Mouse (Mus musculus) urinary bladder, adult 18-20 months (tissue): ENCODE data around the gene Slc35d2.

Experiments used
- DNase-seq, 2 experiments: peaks; one replicate each; pipeline ENCODE4 v3.0.0; 2022; ENCODE audit warnings: low spot score in 2 of 2, mixed read lengths in 2 of 2

The Slc35d2 gene

DNA sequence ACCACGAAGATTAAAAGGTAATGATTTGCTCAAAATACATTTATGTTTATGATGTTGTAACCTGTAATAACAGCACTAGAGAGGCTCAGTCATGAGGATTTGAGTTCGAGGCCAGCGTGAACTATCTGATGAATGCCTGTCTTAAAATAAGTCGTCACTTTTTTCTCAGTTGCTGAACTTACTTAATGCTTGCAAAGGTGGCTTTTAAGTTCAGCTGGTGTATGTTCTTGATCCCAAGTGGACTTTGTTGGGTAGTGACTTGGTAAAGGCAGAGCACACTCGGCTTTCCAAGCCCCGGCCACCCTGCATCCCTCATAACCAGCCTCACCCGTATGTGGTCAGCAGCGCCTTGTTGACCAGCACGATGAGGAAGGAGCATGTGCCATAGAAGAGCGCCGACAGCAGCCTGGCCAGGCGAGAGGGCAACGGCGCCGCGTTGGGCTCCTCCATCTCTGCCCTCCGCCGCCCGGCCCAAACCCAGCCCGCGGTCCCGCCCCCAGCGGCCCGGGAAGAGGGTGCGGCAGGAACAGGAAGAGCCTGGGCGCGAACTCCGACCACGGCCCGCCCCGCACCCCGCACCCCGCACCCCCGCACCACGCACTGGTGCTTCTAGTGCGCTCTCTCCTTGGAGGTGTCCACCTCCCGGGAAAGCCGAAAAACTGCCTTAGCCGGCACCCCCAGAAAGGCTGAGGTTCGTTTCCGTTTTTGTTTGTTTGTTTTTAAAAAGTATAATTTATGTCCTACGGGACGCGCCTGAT lies at the start of gene Slc35d2:
TSS of gene Slc35d2 (minus strand) at position 511 of the 758 bp plus-strand sequence.
- peak; percentile 70 to 77 for DNase-seq

DNA sequence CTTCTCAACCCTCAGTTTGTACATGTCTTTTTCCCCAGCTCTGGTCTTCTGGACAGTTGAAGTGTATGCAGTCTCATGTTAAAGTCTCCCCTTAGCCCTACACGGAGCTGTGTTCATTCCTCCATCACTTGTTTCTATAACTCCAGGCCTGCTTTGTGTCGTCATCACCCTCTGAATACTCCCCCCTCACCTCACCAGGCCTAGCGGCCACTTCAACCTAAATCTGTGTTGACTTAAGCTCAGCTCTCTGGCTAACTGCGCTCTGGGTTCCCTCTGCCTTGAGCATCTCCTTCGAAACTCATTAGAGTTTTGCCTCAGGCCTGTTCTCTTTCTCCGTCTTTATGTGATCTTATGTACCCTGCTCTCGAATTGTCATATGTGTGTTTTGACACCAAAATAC lies 48.8 kb upstream of the Slc35d2 start:
- no peak for DNase-seq

DNA sequence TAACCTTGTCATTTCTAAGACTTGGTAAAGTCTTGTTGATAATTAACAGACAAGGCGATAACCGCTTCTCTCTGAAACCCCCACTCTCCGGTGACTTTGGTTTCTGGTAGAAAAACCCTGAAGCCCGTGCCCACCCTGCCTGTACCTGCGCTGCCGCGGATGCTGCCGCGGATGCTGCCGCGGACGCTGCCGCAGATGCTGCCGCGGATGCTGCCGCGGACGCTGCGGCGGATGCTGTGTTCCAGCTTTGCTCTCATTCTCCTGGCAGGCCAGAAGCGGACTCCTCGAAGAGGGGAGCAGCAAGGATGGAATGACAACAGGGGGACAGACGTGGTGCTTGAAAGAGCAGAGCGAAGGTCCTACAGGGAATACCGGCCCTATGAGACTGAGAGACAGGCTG lies 40.6 kb upstream of the Slc35d2 start:
- no peak for DNase-seq

DNA sequence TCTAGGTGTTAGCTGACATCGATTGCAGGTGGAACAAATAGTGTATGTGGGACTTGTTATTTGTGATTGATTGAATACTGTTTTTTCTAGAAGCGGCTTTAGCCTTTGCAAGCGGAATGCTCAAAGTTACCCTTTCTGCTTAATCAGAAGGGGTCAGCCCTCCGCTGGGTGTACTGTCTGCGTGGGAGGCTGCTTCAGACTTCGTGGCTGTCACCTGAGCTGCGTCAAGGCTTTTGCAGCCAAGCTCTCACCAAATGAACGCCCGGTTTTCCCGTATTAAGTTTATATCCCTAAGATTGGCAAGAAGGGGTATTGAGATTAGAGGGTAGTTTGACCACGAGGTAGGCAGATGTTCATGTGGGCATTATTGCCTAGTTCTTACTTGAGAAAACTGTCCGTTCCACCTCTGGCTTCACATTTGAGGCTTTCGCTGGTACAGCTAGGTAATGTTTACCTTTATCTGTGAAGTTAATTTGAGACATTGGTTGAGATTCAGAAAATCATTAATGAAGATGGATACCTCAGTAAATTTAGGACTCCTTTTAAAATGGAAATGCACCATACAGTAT lies 34.1 kb upstream of the Slc35d2 start:
- no peak for DNase-seq

DNA sequence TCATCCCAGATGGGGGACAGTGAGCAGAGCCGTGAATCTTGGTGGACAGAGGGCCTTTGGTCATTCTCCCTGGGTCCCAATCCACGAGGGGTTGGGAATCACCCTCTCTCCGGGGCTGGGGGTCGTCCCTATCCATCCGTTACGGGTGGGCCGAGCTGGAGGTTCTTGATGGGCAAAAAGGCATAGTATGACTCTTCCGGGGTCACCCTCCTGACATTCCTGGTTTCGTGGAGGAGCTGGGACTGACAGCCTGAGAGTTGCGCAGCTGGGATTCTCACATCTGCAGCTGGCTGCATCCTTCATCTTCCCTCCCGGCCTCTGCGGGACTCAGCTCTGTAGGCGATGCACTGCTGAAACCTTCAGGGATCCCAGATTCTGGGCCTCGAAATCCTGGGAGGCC lies 33.5 kb upstream of the Slc35d2 start:
- DNase-seq: no peak

DNA sequence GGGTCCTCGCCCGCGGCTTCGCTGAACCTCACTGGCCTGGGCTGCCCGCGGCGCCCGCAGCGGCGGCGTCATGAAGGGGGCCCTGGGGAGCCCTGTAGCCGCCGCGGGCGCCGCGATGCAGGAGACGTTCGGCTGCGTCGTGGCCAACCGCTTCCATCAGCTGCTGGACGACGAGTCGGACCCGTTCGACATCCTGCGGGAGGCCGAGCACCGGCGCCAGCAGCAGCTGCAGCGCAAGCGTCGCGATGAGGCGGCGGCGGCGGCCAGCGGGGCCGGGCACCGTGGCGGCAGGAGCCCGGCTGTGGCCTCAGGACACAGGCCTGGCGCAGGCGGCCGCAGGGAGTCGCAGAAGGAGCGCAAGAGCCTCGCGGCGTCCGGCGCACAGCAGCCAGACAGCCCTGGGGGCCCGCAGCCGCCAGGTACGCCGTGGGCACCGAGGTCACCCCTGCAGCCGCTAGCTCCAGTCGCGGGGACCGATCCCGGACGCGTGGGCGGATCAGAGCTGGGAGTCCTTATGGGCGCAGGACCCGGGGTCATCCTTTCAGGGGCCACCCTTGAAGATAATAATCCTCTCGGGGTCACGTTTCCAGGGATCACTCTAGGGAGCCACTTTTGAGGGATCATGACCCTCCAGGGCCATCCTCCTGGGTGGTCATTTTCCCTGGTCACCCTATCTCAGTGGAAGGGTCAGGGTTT lies 32.9 kb upstream of the Slc35d2 start:
- DNase-seq: no peak

DNA sequence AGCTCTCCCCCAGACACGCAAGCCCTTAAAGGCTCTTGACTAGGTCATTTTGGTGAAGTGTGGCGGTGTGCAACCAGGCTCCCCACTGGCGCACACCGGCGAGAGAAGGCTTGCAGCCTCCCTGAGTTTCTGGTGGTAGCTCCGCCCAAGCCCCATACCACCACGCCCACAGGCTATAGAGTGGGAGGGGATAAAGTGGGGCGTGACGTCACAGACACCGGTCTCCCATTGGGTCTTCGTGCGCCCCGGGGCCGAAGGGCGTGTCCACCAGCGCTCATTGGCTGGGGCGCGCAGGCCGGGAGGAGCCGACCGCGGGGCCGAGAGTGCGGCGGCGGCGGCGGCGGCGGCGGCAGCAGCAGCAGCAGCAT lies 32.4 kb upstream of the Slc35d2 start, which contains the start of gene Habp4:
TSS of gene Habp4 (plus strand) at position 277 of the 368 bp plus-strand sequence.
- peak; percentile 93 to 98 for DNase-seq

DNA sequence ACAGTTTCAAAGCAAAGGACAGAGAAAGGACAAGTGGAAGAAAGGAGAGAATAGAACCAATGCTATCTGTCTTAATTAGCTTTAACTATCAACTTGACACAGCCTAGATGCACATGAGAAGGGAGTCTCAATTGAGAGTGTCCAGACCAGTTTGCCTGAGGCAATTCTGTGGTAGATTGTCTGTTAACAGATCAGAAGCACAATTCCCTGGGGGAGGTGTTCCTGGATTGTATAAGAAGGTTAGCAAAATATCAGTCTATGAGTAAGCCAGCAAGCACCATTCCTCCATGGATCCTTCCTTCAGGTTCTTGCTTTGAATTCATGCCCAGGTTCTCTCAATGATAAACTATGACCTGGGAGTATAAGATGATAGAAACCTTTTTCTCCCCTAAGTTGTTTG lies 27.8 kb upstream of the Slc35d2 start:
- DNase-seq: no peak

DNA sequence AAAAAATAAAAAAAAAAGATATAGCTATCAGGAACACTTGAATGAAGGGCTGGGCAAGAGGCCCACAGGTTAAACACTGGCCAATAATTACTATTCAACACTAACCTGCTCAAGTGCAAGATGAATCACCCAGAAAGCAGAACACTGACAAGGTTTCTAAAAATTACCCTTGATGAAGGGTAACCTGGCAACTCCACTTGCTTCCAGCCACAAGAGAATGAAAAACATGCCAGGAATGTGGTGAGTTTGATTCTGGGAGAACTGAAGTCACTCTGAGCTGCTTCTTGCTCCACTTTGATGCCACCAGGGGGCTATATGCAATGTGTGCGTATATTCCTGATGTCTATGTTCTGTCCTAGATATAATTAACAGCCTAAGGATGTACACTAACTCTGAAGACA lies 26.0 kb upstream of the Slc35d2 start:
- no peak for DNase-seq

DNA sequence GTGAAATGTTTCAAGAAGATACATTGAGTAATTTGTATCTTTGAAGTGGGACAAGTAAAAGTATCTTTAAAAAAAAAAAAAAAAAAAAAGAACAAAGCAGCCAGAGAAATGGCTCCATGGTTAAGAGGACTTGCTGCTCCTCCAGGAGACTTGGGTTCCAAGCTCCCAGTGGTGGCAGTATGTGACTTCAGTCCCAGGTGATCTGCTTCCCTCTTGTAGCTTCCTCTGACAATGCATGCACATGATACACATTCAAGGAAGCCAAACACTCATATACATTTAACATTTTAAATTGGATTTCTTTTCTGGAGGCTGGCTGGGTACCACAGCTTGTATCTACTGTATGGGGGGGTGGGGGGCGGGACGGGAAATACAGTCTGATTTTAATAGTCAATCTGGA lies 25.5 kb upstream of the Slc35d2 start:
- no peak for DNase-seq

DNA sequence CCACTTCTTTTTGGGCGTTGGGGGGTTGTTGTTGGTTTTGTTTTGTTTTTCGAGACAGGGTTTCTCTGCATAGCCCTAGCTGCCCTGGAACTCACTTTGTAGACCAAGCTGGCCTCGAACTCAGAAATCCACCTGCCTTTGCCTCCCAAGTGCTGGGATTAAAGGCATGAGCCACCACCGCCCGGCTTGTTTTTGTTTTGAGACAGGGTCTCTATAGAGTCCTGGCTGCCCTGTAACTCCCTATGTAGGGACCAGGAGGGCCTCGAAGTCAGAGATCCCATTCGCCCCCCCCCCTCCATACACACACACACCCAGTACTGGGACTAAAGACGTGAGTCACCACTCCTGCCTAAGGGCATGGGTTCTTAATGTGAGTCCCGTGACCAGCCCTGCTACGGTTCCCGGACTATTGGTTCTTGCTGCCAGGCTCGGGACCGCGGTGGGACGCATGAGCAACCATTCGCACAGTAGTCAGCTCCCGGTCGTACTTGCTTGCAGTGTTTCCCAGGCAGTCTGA lies 24.6 kb upstream of the Slc35d2 start:
- DNase-seq: peak; percentile 53 to 57

DNA sequence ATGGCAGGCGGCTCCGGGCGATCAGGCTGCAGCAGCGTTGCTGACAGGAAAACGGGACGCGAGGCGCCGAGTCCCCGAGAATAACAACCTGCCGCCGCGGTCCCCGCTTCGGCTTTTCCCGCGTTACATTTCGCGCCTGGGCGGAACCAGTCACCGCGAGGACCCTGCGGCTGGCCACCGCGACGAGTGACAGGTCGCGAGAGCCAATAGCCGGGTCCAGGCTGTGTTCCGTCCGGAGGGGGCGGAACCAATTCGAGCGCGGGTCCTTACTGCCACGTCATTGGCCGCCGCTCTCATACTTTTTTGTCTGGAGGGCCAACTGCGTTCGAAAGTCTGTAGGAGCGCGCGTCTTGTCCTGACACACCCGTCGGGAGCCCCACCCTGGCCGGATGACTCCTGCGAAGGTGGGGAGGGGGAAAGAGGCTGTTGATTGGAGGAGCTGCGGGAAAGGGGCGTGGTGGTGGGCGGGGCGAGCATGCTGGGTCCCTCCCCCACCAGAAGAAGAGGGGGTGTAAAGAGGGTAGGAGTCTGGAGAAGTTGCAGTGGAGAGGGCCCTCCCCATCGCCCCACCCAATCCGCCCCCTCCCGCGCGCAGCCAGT lies 24.0 kb upstream of the Slc35d2 start, which contains the start of gene Zfp367:
TSS of gene Zfp367 (minus strand) at position 120 of the 600 bp plus-strand sequence.
- DNase-seq: peak; percentile 90 to 99

DNA sequence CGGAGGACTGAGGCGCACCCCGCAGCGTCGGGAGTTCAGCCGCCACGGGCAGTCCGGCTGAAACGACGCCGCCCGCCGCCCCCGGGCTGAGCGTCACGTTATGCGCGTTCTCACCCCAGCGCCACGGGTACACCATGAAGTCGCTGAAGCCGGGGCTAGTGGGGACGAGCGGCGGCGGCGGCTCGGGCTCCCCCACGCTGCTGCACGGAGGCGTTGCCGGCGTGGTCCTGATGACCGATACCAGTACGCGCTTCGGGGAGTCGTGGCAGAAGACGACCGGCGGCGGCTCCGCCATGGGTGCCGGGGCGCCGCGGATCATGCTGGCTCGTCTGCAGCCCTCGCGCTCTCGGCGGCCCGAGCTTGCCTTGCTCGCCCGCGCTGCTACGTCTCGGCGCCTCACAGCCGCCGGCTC lies 23.5 kb upstream of the Slc35d2 start:
- no peak for DNase-seq

DNA sequence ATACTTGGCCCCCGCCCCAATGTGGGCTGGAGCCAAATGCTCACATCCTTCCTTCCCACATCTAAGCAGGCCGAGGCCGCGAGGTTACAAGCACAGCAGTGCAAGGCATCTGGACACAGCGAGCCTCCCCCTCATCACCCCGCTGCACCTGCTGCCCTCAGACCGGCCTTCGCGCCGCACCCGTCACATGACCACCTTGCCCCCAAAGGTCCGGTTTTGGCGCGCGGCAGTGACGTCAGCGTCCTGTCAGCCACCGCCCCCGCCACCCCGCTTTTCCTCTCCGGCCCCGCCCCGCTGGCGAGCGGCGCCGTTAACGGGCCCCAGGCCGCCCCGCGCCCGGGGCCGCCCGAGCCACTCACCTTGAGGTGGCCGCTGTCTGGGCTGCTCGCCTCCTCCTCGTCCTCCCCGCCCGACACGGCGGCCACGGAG lies 23.1 kb upstream of the Slc35d2 start:
- DNase-seq: peak; percentile 75 to 78

DNA sequence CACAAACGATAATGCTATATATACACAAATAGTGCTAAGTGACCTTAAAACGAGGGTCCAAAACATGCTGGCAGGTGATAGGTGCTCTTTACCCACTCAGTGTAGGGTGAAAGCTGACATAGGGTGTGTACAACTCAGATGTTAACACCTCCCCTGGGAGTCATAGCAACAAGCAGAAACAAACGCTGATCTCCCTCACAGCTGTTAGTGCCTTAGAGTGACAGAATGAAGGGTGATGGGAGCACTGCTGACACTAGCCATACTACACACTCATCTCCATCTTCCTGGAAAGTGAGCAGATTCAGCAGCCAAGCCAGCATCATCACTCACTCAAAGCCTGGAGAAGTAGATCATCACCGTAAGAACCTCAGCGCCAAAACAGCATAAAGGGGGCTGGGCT lies 21.0 kb upstream of the Slc35d2 start:
- no peak for DNase-seq

DNA sequence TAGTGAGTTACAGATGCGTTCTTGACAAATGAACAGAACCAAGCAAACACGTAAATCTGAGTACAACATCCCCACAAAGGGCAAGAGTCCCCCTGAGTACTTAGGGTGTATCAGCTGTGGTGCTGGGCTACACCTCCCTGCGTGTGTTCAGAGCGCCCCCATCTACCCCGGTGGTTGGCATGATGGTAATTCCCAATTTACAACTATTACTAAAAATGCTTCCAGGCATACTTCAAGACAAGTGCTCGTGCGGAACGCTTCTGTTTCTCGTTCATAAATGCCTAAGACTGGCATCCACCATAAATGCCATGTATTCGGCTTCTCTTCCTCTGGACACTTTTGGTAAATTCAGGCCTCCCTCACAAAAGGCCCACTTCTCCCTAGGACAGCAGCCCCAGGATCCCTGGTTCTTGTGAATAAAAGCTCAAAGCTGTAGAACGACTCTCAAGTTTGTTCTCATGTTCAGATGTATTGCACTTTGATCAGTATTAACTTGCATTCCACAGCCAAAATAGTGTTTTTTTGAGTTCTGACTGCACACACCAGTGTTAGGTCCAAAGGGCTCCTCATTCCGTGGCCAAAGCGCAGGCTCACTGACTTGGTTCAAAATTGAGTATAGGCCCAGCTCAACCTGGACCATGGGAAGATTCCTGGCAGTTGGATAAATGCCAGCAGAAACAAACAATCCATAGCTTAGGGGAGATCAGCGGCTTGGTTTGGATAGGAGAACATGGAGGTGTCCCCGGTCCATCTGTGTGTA lies 628 bp upstream of the Slc35d2 start:
- DNase-seq: peak in 1 of 2 experiments; percentile 50

DNA sequence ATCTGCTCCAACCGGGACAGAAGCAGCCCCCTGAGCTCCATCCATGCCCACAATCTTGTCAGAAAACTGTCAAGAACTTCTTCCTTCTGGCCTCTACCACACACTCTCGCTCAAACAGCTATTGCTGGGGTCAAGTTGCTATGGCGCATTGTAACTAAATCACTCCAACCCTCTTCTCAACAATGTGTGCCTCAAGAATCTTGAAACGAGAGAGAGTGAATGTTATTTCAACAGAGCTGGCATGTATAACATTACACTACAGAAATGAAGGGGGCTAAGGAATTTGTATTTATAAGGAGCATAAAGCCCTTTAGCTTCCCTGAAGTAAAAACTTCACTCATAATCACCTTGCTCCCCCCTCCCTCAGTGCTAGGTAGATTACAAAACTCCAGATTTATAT lies 2.9 kb downstream of the Slc35d2 start:
- no peak for DNase-seq

DNA sequence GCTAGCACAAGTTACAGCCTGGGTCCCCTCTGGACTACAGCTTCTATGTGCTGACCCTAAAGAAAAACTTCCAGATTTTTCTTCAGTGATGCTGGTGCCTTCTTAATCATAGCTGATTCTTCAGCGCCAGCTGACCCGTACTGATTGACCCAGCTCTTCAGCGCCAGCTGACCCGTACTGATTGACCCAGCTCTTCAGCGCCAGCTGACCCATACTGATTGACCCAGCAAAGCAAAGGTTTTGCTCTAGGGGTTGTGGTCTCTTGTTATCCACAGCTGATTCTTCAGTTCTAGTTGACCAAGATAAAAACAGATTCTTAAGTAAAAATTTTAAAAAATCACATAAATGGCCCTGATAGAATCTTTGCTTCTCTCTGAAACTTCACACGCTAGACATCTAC lies 4.3 kb downstream of the Slc35d2 start:
- DNase-seq: no peak

DNA sequence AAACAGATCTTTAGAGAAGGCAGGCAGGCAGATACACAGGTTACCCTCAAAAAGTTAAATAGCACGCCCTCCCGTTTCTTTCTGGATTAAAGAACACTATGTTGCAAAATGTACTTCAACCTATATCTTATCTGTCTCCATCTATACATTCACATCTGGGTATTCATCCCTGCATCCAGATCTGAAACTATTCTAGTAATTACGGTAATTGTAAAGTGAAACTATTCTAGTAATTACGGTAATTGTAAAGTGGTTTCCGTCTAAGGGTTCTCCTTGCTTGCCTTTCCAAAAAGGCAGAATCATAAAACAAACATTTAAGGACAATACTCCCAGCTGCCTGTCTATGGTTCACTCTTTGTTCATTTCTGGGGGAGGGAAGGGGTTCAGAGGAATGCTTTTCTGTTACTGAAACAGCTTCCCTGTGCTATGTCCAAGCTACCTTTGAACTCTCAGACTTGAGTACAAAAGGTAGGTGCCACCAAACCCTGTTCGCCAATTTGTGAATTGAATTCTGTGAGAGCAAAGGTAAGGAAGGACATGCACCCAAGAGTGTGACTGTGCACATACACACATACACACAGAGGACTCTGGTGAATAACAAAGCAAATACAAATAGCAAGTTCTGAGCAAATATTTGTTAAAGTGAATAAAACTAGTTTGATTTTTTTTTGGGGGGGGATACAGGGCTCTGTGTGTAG lies 5.5 kb downstream of the Slc35d2 start:
- DNase-seq: no peak

DNA sequence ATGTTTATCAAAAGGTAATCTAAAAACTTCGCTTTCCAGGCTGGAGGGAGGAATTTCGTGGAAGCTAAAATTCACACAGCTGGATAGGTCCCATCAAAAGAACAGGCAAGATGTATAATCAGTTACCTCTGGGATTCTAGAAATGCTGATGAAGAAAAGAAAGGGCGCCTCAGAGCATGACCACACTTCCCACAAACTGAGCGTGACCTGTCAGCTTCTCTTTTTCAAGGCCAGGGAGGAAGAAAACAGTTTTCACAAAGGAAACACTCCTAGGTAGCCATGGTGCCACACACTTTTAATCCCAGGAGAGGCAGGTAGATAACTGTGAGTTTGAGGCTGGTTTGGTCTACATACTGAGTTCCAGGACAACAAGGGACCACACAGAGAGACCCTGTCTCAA lies 8.4 kb downstream of the Slc35d2 start:
- DNase-seq: no peak

DNA sequence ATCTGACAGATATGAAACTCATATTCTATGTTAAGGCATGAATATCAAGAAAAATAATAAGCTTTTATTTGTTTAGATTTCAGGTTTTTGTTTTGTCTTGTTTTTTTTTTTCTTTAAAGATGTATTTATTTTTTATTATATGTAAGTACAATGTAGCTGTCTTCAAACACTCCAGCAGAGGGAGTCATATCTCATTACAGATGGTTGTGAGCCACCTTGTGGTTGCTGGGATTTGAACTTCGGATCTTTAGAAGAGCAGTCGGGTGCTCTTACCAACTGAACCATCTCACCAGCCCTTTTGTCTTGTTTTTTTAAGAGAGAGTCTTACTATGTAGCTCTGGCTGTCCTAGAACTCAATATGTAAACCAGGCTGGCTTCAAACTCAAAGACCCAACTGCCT lies 11.7 kb downstream of the Slc35d2 start:
- DNase-seq: no peak
